Mouse (Mus musculus) v-Abl transformed pro-B cells (cell line): ENCODE measurements around the gene Cox4i1.

ENCODE experiments used
- in situ Hi-C, 2 experiments: fragments of 400-800 bp; cut with MboI; formaldehyde crosslinking; loops; one replicate each; pipeline ENCODE4 v1.15.1; 2025; ENCODE audit not compliant: unreplicated experiment in 2 of 2

Cox4i1 gene

GRCm38 (mm10) chr8:120715996-120716680 is 48.1 kb downstream of the Cox4i1 start:
- in situ Hi-C loops, result no loop called here

DNA sequence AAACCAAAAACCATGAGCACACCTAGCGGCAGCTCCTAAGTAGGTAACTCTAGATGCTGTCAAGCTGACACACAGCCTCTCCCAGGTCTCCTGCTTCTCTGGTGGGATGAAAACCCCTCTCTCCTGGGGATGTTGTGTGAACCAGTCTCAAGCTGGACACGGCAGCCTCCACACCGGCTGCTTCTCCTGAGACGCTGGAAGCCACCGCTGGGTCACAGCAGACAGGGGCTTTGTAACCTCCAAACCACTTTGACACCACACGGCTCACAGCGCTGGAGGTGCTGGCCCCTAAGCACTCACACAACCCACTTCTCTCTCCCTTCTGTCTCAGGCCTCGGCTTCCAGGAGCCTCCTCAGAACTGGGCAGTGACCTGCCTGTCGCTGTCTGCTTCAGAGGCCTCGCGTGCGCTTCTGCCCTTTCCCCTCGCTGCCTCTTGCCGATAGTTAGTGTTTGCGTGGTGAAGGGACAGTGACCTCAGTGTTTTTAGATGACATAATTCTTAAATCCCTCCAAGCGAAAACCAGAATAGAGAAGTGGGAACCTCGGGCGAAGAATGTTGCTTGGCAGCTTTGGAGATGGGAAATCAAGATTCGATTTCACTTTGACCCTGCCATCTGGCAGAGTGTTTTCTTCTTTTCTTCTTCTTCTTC is 51.7 kb downstream of the Cox4i1 start:
- in situ Hi-C loops, result no loop called here

GRCm38 (mm10) chr8:120723025-120723424 is 55.0 kb downstream of the Cox4i1 start:
- in situ Hi-C loops, result no loop called here
